Mouse (Mus musculus) neural tube, embryonic 14.5 days (tissue): ENCODE data around the gene Gm20388. TPM values are rescaled to one million over a fixed set of nuclear protein-coding genes. Genes with fewer than 3 reads are reported as not detected.

Experiments used
- ATAC-seq: fragments of 200-750 bp; cut with Nextera tagmentation; 2 replicates; pipeline ENCODE4 v1.8.0; 2017; ENCODE audit warnings: low read depth, mild to moderate bottlenecking, moderate TSS enrichment, moderate library complexity
- H3K27ac ChIP-seq: fragments of 300-500 bp; sonication (generic); 2 replicates; pipeline ENCODE4 v1.5.1; 2014; ENCODE audit warnings: low read depth, mild to moderate bottlenecking, control low read depth, low read length, moderate library complexity, mixed read lengths
- H3K27me3 ChIP-seq: fragments of 300-500 bp; sonication (generic); 2 replicates; pipeline ENCODE4 v1.6.1; 2014; ENCODE audit warnings: low read length; ENCODE audit not compliant: control insufficient read depth, insufficient read depth
- H3K36me3 ChIP-seq: fragments of 300-500 bp; sonication (generic); 2 replicates; pipeline ENCODE4 v1.6.1; 2014; ENCODE audit warnings: low read length, mixed read lengths; ENCODE audit not compliant: control insufficient read depth, insufficient read depth
- H3K4me1 ChIP-seq: fragments of 300-500 bp; sonication (generic); 2 replicates; pipeline ENCODE4 v1.6.1; 2014; ENCODE audit warnings: low read length; ENCODE audit not compliant: control insufficient read depth, insufficient read depth
- H3K4me2 ChIP-seq: fragments of 300-500 bp; sonication (generic); 2 replicates; pipeline ENCODE4 v1.6.1; 2014; ENCODE audit warnings: mild to moderate bottlenecking, low read depth, low read length, control low read depth
- H3K4me3 ChIP-seq: fragments of 300-500 bp; sonication (generic); 2 replicates; pipeline ENCODE4 v1.5.1; 2014; ENCODE audit warnings: low read depth, low read length, control low read depth, mixed read lengths
- H3K9ac ChIP-seq: fragments of 300-500 bp; sonication (generic); replicated peaks from 2 replicates; pipeline ENCODE4 v1.6.1; 2014; ENCODE audit warnings: low read depth, mild to moderate bottlenecking, control low read depth, low read length, mixed read lengths
- H3K9me3 ChIP-seq: fragments of 300-500 bp; sonication (generic); 2 replicates; pipeline ENCODE4 v1.6.1; 2016; ENCODE audit warnings: low read length; ENCODE audit not compliant: control insufficient read depth
- WGBS: fragments of 180-500 bp; shearing (Covaris S2); extraction: QIAGEN DNeasy Blood & Tissue Kit; methylation state at CpG from one replicate; pipeline ENCODE4 v1.1.7; 2014; 5-methylcytosine and 5-hydroxymethylcytosine counted together
- polyA plus RNA-seq: library from polyadenylated mRNA; unstranded; fragments of >200 nt; fragmentation: Nextera tagmentation; extraction: Ambion mirVana; gene quantifications from 2 replicates; pipeline ENCODE4 v1.2.1, GENCODE M21; 2014

The Gm20388 gene
- polyA plus RNA-seq, 1 experiment from 2014 or later: 10.3 TPM

DNA sequence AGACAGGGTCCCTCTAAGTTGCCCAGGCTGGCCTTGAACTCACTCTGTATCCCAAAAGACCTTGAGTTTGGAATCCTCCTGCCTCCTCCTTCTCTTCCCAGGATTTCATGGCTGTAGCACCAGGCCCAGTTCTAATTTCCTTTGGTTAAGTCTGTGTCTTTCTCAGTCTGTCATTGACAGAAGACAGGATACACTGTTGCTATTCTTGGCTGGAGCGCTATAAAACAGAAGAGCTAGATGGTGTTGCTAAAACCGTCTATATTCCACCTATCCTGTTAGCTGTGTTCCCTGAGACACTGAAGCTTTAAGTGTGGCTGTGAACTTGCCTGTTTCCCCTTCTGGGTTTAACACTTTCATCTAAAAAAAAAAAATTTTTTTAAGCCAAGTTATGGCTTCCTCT lies 4301.5 kb downstream of the Gm20388 start:
- H3K27ac ChIP-seq: no peak overlapping the region
- no peak overlapping the region for H3K4me3 ChIP-seq
- ATAC-seq: no peak
- no peak overlapping the region for H3K9ac ChIP-seq
- WGBS: 77% methylated on average over 2 of the region's 2 CpGs
- no peak overlapping the region for H3K4me2 ChIP-seq
- H3K36me3 ChIP-seq: no peaks in the 10 kb centered on the region
- H3K4me1 ChIP-seq: no peaks in the 10 kb centered on the region
- H3K27me3 ChIP-seq: no peaks in the 10 kb centered on the region
- no peaks in the 10 kb centered on the region for H3K9me3 ChIP-seq

DNA sequence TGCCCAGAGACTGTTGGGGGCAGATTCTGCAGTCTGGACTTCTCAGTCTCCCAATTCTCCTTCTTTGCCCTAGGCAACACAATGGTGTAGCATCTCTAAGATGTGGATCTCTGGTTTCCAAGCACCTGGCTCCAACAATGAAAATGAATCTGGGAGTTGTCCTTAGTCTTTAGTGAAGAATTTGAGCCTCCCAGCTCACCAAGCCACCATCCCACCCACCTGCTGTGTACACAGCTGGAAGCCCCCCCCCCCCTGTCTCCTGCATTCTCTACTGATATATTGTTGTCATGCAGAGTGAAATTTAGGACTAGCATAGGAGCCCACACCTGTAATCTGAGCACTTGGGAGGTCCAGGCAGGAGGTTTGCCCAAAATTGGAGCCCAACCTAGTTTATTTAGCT lies 4306.3 kb downstream of the Gm20388 start:
- no peak overlapping the region for H3K4me2 ChIP-seq
- H3K9me3 ChIP-seq: no peaks in the 10 kb centered on the region
- no peak overlapping the region for H3K4me3 ChIP-seq
- no peak for ATAC-seq
- H3K4me1 ChIP-seq: no peaks in the 10 kb centered on the region
- no peak overlapping the region for H3K27ac ChIP-seq
- H3K9ac ChIP-seq: no peak overlapping the region
- no peaks in the 10 kb centered on the region for H3K27me3 ChIP-seq
- no peaks in the 10 kb centered on the region for H3K36me3 ChIP-seq

DNA sequence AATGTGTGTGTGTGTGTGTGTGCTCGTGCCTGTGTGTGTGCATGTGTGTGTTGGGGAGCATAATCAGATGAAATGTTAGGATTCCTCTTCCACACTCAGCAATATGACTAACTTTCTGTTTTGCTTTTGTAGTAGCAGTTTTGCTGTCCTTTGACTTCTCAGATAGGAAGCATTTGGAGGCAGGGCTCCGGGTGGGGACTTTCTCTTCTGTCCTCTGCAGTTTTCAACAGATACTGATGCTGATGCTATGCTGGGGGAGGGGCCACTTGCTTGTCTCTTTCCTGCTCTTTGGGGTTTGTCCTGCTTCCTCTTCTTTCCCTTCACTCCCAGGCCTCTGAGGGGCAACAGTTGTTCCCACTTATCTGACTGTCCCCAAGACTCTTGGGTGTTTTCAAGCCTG lies 4319.2 kb downstream of the Gm20388 start:
- H3K36me3 ChIP-seq: no peaks in the 10 kb centered on the region
- H3K4me2 ChIP-seq: no peak overlapping the region
- H3K27ac ChIP-seq: no peak overlapping the region
- no peak overlapping the region for H3K4me3 ChIP-seq
- no peak for ATAC-seq
- 0 out of 2 replicates have a peak, but pooled peaks cover 3% of the 10 kb centered on the region for H3K27me3 ChIP-seq
- H3K4me1 ChIP-seq: peaks cover 26% of the 10 kb centered on the region
- H3K9ac ChIP-seq: no peak overlapping the region
- H3K9me3 ChIP-seq: no peaks in the 10 kb centered on the region
- 74% methylated on average over 2 of the region's 2 CpGs for WGBS

DNA sequence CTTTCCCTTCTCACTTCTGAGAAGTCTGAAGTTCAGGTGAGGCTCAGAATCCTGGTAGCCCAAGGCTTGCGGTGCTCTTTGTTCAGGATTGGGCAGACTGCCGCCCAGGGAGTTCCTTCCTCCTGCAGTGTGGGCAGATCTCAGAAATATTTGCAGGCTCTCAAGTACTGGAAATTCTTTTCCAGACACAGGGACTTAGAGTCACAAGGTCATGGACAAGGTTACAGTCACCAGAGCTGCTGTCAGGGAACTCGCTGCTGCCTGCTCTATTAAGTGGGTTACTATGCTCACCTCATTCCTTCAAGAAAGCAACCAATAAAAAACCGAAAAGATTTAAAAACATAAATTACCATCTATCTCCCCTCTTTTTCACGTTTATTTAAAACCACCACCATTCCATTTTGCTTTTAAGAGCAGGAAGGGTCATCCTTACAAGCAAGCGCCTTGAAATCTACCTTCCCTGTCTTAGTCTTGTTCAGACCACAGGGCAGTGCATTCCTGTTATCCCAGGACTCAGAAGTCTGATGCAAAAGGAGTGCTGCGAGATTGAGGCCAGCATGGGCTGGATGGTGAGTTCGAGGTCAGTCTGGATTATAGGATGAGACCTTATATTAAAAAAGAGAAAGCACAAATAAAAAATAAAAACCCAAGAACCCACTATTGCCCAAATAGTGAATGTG lies 4320.0 kb downstream of the Gm20388 start:
- Histone ChIP-seq H3K4me3 (peak overlapping the region; percentile 92), H3K9ac (peak overlapping the region; percentile 87), H3K9me3 (no peaks in the 10 kb centered on the region), H3K4me1 (peaks cover 26% of the 10 kb centered on the region), H3K27ac (peak overlapping the region; percentile 22), H3K4me2 (peak overlapping the region; percentile 80), H3K27me3 (0 out of 2 replicates have a peak, but pooled peaks cover 3% of the 10 kb centered on the region), H3K36me3 (no peaks in the 10 kb centered on the region)
- ATAC-seq: peak; percentile 52; the same call in 1 of the 2 replicates
- WGBS: 52% methylated on average over 8 of the region's 8 CpGs

DNA sequence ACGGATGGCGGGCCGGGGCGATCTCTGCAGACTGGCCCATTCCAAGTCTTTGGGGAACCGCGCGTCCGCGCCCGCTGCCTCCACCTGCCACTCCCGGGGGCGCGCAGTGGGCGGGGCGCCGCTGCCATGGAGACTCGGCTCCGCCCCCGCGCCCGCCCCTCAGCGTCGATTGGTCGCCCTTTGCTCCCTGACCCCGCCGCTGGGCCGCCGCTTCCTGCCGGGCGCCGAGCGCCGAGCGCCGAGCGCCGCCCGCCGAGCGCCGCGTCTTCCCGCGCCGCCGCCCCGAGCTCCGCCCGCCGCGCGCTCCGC lies 4320.5 kb downstream of the Gm20388 start, which contains the start of gene Galnt2:
Gene Galnt2, plus strand, starts transcription at position 216 of the 309 bp plus-strand sequence.
- ATAC-seq: peak; percentile 83
- Histone ChIP-seq H3K36me3 (no peaks in the 10 kb centered on the region), H3K4me2 (peak within 1 kb of the TSS; percentile 80), H3K4me3 (peak within 1 kb of the TSS; percentile 92), H3K9ac (peak within 1 kb of the TSS; percentile 87), H3K4me1 (peaks cover 26% of the 10 kb centered on the region), H3K27ac (peak within 1 kb of the TSS; percentile 73), H3K27me3 (0 out of 2 replicates have a peak, but pooled peaks cover 3% of the 10 kb centered on the region), H3K9me3 (no peaks in the 10 kb centered on the region)
- WGBS: 0% methylated on average over 13 of the region's 53 CpGs

DNA sequence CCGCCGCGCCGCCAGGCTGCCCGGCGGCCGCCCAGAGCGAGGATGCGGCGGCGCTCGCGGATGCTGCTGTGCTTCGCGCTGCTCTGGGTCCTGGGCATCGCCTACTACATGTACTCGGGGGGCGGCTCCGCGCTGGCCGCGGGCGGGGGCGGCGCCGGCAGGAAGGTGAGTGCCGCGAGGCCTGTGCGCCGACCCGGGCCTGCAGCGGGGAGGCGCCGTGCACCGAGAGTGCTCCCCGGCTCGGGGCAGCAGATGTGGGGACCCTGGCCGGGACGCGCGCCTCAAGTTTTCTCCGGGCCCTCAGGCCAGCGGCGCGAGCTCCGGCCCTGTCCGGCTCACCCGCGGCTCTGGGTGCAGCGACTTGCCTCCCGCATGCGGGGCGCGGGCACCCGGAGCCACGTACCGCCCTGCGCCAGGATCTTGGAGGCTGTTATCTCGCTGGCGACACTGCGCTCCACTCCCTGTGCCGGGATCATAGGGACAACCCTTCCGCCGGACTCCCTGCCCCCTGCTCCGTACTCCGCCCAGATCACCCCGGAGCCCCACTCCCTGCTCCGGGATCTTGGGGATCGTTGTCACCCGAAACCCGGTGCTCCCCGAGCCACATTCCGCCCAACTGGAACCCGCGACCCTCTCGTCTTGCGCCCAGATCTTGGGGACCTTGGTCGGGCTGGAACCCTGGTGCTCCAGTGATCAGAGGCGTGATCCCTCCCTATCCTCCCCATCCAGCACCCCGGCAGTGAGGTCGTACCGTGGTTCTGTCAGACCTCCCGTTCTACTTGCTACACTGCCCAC lies 4321.0 kb downstream of the Gm20388 start:
- peak overlapping the region; percentile 87 for H3K9ac ChIP-seq
- H3K4me3 ChIP-seq: peak overlapping the region; percentile 92
- H3K9me3 ChIP-seq: no peaks in the 10 kb centered on the region
- H3K36me3 ChIP-seq: no peaks in the 10 kb centered on the region
- 0 out of 2 replicates have a peak, but pooled peaks cover 3% of the 10 kb centered on the region for H3K27me3 ChIP-seq
- H3K27ac ChIP-seq: peak overlapping the region; percentile 73
- H3K4me2 ChIP-seq: peak overlapping the region; percentile 80
- H3K4me1 ChIP-seq: peaks cover 26% of the 10 kb centered on the region
- peak; percentile 77 for ATAC-seq
- under 1% methylated on average over 68 of the region's 83 CpGs for WGBS

DNA sequence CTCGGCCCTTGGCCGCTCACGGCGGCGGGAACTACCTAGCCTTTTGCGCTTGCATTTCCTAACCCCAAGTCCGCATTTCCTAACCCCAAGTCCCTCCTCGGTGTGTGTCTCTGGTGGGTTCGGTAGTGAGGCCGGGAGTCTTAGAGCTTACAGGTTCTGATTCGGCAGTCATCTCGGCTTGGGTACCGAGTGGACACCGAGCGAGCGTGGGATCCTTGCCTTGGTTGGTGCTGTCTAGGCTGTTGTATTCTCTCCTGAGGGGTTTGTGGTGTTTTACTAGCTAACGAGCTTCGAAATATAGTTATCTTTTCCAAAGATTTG lies 4321.6 kb downstream of the Gm20388 start:
- H3K27ac ChIP-seq: peak overlapping the region; percentile 73; the same call in 1 of the 2 replicates
- no peaks in the 10 kb centered on the region for H3K9me3 ChIP-seq
- H3K4me1 ChIP-seq: peaks cover 26% of the 10 kb centered on the region
- H3K27me3 ChIP-seq: 0 out of 2 replicates have a peak, but pooled peaks cover 3% of the 10 kb centered on the region
- no peak for ATAC-seq
- no peaks in the 10 kb centered on the region for H3K36me3 ChIP-seq
- peak overlapping the region; percentile 92 for H3K4me3 ChIP-seq
- 3% methylated on average over 18 of the region's 18 CpGs for WGBS
- peak overlapping the region; percentile 80 for H3K4me2 ChIP-seq
- H3K9ac ChIP-seq: peak overlapping the region; percentile 87

DNA sequence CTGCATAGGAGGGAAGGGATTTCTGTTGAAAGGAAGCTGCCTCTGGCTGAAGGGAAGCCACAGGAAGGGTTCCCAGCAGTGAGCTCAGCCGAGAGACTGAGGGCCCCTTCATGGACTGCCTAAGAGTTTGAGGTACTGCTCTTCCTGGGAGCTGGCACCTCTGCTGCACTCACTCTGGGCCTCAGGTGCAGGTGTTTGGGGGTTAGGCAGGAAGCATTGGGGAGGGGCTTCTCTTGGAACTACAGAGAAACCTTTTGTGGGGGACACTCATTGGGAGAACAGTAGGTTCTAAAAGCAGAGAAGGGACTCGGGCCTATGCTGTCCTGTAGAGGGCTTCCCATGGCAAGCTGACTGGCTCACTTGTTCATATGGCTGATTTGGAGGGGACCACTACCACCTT lies 4323.9 kb downstream of the Gm20388 start:
- H3K9me3 ChIP-seq: no peaks in the 10 kb centered on the region
- no peak overlapping the region for H3K4me3 ChIP-seq
- H3K27ac ChIP-seq: no peak overlapping the region
- H3K27me3 ChIP-seq: 0 out of 2 replicates have a peak, but pooled peaks cover 3% of the 10 kb centered on the region
- peaks cover 31% of the 10 kb centered on the region for H3K4me1 ChIP-seq
- WGBS: 54% methylated on average over 2 of the region's 2 CpGs
- no peaks in the 10 kb centered on the region for H3K36me3 ChIP-seq
- H3K9ac ChIP-seq: no peak overlapping the region
- H3K4me2 ChIP-seq: 0 out of 2 replicates have a peak overlapping the region, but pooled peaks have one; percentile 20
- ATAC-seq: no peak

DNA sequence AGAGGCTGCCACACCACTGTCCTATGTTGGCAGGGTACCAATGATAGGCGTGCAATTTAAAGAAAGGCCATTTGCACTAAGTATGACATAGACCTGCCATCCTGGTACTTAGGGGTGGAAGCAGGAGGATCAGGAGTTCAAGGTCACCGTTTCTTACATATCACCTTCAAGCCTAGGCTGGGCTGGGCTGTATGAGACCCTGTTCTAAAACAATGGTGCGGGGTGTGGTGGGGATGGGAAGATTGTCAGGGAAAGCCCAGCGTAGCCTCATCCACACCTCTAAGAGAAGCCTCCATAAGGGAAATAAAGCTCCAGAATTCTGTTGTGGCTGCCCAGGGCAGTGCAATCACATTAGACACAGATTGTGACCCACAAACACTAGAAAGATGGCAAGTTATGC lies 4324.9 kb downstream of the Gm20388 start:
- Histone ChIP-seq H3K27ac (no peak overlapping the region), H3K4me2 (no peak overlapping the region), H3K9ac (no peak overlapping the region), H3K9me3 (no peaks in the 10 kb centered on the region), H3K4me1 (peaks cover 41% of the 10 kb centered on the region), H3K36me3 (no peaks in the 10 kb centered on the region), H3K4me3 (no peak overlapping the region), H3K27me3 (0 out of 2 replicates have a peak, but pooled peaks cover 3% of the 10 kb centered on the region)
- ATAC-seq: no peak
- WGBS: 93% methylated on average over 4 of the region's 4 CpGs
